Mouse (Mus musculus) thymus, postnatal 25 days (tissue): ENCODE measurements around the gene Adk.

Experiments used
- DNase-seq: peaks from one replicate; pipeline ENCODE4 v3.0.0; 2022

Adk gene

DNA sequence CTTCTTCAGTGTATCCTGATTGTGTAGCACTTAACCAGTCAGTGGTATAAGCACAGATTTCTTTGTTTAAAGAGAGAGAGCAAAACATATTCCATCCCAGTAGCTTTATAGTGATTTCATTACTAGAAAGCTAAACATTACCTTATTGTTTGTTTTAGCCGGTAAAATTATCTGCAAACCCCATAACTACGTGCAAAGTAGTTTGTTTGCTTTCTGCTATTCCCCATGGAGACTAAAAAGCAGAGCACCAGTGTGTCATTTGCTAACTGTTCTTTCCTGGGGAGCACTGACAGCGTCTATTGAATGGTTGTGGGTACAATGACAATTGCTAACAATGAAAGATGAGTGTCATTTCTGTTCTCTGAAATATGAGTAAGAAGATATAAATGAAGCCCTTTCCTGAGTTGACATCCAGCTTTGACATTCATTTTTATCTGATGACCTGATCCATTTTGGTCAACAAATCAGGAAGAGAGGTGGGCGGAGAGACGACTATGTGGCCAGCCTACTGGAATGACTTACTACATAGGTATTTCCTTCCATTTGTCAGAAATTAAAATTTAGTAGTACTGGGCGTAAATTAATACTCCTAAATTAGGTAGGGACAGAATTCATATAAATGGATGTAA is 226.6 kb downstream of the Adk start:
- DNase-seq = no peak

DNA sequence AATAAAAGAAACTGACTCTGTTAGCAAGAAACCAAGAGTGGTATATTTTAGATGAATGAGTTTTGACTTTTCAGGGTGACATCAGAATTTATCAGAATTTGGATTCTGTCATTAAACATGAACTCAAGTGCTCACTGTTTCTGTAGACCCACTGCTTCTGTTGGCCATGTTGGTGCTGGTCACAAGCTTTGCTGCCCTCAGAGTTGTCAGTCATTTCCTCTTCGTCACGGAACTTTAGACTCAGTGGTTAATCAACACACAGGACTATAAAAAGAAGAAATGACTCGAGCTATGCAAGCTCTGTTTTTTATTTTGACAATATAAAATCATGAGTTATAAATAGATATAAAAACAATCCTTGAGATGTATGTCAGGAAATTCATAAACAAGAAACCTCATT is 228.1 kb downstream of the Adk start:
- no peak for DNase-seq

DNA sequence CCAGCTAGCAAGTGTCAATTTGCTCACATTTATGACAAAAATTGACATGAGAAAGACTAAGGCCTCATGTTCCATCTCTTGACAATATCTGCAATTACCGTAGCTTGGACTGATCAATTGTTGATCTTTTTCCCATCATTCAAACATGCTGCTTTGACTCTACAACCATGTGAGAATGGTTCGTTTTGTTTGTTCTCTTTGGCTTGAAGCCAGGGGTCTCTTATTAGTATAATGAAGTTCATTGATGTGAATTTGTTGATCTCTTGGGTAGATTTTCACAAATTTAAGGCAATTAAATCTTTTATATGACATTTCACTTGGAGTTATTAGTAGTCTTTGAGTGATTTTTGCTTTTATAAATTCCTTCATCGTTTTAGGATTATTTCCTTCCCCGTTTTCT is 229.1 kb downstream of the Adk start:
- DNase-seq = no peak

DNA sequence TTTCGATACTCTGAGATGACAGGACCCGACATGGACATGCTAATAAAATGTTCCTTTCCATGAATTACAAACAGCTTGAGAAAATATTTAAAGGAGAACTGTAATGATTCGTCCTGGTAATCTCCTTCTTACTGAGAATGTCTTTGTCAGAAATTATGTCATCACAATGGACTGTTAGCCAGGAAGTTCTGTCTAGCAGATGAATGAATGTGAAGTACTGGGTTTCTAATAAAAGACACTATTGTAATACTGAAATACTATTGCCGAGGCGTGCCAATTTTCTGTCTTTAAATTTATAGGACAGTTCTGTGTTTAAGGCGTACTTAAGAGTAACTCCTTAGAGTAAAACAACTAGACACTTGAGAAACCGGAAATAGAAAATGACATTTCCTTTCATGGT is 231.7 kb downstream of the Adk start:
- no peak for DNase-seq

DNA sequence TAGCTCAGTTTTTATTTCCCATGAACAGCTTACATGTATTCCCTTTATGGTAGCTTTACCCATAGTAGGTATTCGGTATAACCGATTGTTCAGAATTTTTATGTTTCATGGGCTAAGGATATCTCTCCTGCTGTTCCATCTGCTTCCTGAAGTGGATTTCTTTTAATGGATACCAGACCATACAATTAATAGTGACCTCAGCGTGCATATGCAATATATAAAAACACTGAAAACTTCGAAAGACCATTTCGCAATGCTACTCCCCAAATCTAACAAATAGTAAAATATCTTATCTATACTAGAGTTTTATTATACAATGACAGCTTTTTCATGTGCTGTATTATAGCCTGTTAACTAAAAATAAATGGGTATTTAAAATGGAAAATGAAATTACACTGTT is 232.5 kb downstream of the Adk start:
- no peak for DNase-seq

DNA sequence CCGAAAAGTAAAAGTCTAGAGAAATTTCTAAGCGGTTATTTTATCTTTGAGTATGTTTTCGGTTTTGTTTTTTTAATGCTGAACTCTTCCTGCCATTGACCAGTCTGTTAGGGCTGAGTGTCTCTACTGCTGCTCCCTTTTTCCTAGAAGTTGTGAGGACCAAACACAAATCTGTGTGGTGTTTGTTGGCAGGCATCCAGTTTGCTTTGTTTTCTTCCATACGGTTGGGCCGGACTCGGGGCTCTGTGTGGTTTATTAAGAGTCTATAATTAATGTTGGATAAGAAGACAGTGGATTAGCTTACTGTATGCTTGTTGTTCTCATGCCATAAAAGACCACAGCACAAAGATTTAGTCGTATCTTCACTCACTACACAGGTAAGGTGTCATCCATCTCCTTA is 233.9 kb downstream of the Adk start:
- no peak for DNase-seq

DNA sequence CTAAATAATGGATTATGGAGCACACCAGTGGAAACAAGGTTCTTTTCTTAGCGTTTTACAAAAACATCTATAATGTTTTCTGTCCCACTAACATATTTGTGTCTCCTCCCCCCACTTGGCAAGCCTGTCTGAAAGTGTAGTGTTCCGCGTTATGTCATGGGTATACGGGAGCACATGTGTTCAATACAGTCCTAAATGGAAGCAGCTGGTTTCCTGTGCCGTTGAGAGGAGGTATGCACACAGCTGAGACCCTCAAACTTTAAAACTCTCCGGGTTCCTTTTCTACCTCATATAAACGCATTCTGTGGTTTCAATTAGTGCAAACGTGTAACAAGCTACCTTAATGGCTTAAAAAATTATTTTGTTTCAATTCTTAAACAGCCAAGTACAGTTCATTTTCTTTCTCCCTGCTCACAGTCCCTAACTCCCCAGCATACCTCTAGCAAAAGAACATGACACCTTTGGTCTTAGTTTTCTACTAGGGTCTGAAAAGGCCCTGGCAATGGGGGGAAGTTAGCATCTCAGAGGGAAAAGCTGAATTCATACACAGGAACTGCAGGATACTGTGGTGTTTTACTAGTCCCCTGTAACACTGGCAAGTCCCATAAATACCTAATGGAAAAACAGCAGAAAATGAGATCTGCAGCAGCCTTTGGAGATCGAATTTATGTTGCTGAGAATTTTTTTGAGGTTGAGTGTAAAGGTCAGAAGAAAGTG is 235.5 kb downstream of the Adk start:
- DNase-seq = peak; percentile 30

DNA sequence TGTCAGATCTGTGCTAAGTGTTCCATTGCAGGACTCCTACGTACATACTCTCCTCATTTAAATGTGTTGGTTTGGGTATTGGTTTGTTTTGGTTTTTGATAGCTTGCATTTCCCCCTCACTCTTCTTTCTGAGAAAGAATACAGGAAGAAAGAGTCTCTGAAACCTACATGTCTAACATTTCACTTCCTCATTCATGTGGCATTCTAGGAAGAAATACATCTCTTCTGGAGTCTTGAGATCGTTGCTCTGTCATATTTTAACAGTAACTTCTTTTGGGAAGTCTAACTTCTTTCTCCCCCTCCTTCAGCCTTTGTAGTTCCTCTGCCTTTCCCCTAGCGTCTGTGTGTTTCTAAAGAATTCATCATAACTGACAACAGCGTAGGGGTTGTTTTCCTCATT is 247.4 kb downstream of the Adk start:
- DNase-seq = no peak

DNA sequence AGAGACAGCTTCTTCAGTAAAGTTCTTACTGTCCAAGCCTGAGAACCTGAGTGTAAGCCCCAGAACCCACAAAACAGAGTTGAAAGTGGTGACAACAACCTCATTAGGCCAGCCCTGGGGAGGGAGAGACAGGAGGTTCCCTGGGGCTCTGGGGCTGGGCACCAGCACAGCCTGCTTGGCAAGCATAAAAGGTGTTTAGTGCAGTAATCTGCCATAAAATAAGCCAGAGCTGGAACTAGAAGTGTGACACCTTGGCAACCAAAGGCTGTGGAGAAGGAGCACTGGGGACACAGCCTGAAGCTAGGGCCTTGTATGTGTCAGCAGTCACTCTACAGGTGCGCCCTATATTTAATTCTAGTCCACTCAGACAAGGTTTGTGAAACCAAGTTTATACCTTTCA is 252.4 kb downstream of the Adk start:
- DNase-seq = no peak

DNA sequence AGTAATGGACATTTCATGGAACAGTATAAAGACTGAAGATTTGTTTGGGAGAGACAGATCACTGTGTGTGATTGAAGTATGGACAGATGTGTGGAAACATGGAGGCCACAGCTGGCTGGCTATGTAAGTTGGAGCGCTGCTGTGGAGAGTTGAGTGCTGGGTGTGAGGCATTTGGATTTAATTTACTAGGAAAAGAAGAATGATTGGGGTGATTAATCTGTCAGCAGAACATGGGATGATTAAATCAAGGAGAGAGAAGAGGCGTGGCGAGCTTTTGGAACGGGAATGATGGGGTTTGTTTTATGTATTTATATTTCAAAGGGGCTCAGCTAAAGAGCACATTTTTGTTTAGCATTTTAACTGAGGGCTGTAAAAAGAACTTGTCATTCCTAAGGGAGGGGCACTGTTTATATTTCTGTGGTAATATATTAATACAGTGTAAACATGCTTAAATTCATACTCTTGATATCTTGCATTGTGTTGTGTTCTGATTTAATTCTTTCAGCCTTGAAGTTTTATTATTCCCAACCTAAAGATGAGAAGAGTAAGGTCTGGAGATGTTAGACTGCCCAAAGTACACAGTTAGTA is 256.1 kb downstream of the Adk start:
- DNase-seq = no peak

DNA sequence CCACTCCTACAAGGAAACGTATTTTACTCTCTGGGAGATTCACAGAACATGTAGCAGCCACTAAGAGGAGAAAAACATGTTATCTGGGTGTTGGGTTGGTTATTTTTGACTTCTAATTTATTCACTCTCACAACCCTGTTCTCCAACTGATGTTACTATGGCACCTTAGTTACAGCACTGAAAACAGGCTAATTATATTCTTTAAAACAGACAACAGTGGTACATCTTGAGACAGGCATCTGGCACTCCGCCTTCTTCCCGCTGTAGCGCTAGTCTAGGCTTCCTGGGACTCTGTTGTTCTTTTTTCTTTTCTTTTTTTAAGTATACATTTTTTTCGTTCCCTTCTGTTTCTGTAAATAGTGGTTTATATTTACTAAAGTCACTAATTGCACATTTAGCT is 258.2 kb downstream of the Adk start:
- no peak for DNase-seq

DNA sequence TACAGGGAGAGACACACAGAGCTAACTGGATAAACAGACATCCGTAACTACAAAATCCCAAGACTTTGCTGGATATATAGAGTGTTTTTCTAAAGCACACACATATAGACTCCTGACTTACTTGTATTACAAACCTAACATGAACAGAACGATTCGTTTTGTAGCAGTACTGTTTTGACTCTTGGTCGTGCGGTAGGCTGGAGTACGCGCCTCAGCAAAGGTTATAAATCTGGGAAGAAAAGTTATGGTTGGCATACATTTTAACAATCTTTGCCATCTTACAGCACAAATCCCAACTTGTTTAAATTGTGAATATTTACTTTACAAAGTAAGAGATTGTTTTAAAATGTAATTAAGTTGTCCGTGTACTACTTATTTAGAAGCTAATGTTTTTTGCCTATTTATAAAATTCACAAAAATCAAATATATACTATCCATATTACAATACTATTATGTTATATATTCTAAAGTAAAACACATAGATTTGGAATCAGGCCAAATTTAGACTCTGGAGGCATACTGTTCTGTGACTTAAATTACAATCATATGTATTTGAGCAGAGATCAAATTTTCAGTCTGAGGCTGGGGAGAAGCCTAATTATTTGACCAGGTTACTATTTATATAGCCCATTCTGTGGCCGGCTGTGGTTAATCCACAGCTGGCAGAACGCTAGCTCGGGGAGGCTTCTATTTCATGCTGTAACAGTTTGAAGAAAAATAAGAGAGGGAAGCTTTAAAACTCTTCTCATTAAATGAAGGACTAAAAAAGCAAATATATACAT is 261.4 kb downstream of the Adk start:
- DNase-seq = no peak

DNA sequence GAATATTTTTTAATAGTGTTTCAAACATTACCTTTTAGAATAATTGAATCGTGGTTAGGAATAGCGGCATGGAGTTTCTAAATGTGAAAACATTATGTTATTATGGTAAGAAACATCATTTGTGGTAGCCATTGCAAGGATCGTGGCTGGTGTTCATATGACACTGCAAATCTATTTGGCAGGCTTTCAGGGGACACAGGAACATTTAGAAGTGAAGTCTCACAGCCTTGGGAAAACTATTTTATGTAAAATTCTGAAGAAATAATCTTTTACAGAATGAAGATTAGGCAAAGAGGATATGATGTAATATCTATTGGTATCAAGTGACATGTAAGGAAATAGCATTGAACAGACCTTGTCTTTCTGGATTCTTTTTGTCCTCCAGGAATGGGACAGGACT is 262.1 kb downstream of the Adk start:
- DNase-seq = no peak

DNA sequence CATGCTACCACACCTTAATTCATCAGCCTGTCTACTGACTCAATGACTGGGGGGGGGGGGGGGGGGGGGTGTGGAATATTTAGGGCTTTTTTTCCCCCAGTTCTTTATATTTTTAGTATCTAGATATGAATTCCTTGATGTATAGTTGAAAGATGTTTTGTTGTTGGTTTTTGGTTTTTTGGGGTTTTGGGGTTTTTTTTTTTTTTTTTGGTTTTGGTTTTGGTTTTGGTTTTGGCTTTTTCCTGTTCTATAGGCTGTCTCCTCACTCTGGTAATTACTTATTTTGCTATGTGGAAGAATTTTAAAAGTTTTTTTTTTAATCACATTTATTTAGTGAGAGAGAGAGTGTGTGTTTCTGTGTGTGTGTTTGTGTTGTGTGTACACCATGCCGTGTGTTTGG is 282.5 kb downstream of the Adk start:
- DNase-seq = no peak

DNA sequence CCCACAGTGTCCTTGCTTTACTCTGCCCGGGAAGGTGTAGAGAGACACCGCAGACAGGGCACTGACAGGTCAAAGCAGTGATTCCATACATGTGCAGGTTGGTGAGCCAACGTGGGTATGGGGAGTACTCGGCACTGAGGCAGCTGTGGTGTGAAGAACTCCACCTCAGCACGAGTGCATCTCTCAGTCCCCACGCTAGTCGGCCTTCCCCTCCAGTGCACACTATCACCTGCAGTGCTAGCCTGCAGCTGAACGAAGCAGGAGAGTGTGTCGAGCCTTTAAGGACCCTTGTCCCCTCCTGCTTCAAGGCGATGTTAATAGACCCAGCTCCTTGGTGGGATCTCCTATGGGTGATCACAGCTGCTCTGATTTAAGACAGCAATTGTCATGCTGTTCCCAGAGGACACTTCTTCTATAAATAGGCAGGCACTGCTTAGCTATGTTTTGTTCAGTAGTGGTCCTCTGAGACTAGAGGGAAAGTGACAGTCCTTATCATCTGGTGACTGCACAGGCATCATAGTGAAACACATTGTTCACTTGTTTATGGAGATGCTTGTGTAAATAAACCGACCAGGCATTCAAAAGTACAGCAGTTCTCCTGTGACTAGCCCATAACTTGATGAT is 283.4 kb downstream of the Adk start:
- DNase-seq = no peak

DNA sequence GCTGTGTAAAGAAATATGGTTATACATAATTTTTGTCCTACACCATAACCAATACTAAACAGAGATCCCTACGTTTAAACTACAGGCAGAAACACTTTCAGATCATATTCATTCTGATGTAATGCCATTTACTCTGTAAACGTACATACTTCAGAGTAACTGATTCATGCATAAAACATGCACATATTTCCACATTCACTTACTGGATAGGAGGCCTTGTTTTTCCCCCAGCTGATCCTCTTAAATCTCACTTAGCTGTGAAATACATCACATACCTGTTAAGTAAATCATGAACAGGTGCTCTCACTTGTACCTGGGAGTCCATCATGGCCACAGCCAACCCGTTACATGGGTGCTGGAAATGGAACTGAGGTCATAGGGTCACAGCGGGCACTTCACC is 285.6 kb downstream of the Adk start:
- no peak for DNase-seq

DNA sequence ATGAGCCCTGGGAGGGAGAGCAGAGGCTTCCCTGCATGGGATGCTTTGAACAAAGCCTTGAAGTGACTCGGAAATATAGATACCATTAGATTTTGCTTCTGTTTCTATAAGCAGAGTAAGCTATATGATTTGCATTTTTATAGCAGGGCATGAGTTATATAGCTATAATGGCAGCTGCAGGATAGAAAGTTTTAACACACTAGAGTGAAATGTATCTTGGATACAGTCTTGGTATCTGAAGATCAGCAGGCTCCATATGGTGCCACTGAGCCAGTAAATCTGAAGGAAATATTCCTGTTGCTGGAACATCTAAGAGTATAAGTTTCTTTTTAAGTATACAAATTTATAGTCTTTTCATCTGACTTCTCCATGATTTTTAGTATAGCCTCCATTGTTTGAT is 288.8 kb downstream of the Adk start:
- no peak for DNase-seq

DNA sequence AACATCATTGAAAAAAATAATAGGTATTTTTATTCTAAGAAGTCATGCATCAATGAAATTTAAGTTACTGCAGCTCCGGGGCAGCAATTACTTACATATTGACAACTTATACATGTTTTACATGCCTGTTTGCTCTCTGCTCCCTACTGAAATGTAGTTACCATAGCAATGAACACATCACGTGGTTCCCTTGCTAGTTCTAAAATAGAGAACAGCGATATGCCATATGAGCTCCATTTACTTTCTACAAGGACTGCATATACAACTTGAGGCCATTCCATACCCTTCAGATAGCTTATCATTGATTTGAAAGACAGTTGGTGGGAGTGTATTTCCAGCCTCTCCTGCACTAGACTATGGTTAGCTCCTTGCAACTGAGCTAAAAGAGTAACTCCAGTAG is 290.6 kb downstream of the Adk start:
- DNase-seq = no peak

DNA sequence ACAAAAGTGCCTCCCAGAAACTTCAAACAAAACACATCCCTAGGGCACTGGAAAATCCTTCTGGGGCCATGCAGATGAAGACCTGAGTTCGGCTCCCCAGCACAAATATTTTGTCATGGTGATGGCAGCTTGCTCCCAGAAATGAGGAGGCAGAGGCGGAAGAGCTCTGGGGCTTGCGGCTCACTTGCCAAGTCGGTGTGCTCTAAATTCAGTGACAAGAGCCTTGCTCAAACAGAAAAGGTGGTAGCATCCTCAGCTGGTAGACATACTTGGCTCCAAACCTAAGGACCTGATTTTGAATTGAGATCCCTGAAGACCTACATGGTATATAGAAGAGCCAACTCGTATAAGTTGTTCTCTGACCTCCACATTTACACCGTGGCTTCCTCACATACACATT is 292.5 kb downstream of the Adk start:
- no peak for DNase-seq

DNA sequence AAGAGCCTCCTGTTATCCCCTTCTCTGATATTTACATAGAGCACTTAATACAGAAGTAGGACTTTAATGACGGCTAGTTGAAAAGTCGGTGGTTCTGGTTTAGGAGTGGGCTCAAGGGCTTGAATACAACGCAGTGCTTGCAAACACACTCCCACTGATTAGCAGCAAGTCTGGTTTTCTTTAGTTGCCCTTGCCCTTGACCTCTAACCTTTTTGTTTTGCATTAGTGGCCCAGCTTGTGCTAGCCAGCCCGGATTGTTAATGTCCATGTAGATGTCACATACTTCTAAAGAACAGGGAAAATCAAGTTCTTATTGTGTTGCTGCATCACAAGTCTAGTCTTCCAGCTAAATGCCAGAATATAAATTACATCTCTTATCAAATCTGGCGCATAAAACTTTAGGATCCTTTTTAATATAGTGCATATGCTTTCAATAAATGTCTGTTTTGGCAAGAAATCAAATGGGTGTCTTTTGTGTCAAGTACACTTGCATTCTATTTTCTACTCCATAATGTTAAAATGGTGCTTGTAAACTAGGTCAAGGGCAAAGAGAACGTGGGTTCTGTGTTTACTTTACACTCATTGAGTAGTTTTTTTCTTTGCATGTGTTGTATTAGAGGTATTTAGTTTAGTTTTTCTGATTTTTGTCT is 296.4 kb downstream of the Adk start:
- DNase-seq = no peak

DNA sequence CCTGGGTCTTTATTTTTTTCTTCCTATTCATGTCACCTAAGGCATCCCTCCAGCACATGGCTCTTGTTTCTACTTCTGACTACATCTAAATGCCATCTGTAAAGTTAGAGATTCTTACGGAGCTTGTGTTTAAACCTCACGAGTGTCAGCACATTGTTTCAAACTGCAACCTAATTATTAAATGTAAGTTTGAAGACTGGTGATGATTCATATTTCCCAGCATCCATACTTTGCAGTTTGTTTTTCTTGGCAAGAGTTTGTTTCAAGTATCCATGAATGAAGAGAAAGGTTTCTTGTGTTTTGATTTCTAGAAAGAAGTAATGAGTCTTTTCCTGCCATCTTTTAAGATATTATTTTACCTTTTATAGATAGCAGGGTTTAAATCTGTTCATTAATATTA is 299.3 kb downstream of the Adk start:
- DNase-seq = no peak

DNA sequence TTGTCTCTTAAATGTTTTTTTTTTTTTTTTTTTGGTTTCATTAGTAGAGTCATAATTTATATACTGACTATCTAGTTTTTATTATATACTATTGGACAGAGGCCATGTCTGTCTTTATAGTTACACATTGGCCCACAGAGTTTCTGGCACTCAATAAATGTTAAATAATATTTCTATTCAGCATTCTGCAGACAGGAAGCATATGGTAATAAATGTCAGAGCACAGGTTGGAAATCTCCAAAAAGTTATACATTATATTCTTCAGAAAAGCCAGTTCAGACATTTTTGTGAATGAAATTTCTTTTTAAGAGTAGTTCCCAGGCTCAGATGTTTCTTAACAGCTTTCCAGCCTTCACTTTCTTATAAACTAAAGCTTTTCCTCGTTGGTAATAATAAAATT is 303.9 kb downstream of the Adk start:
- DNase-seq = no peak
